Mouse (Mus musculus) liver, postnatal 0 days (tissue): ENCODE results near the gene Il34. TPM values are rescaled to one million over a fixed set of nuclear protein-coding genes. Genes with fewer than 3 reads are reported as not detected.

Experiments
- ATAC-seq: fragments of 200-750 bp; cut with Nextera tagmentation; 2 replicates; pipeline ENCODE4 v1.8.0; 2017; ENCODE audit warnings: mild to moderate bottlenecking, moderate library complexity
- DNase-seq: peaks from one replicate; pipeline ENCODE4 v3.0.0-alpha.2; 2016
- H3K27ac ChIP-seq: fragments of 300-500 bp; sonication (generic); 2 replicates; pipeline ENCODE4 v1.5.1; 2014; ENCODE audit warnings: antibody characterized with exemption, moderate library complexity, mild to moderate bottlenecking, low read depth
- H3K27me3 ChIP-seq: fragments of 300-500 bp; sonication (generic); 2 replicates; pipeline ENCODE4 v1.6.1; 2014; ENCODE audit warnings: low read length, control low read depth, mixed read lengths; ENCODE audit not compliant: insufficient read depth
- H3K36me3 ChIP-seq: fragments of 300-500 bp; sonication (generic); replicated peaks from 2 replicates; pipeline ENCODE4 v1.6.1; 2014; ENCODE audit warnings: mild to moderate bottlenecking, control low read depth, low read length, moderate library complexity, mixed read lengths; ENCODE audit not compliant: insufficient read depth
- H3K4me1 ChIP-seq: fragments of 300-500 bp; sonication (generic); 2 replicates; pipeline ENCODE4 v1.6.1; 2014; ENCODE audit warnings: antibody characterized with exemption, mild to moderate bottlenecking, control low read depth; ENCODE audit not compliant: insufficient read depth
- H3K4me2 ChIP-seq: fragments of 300-500 bp; sonication (generic); 2 replicates; pipeline ENCODE4 v1.6.1; 2014; ENCODE audit warnings: low read depth, mild to moderate bottlenecking, low read length, moderate library complexity, mixed read lengths
- H3K4me3 ChIP-seq: fragments of 300-500 bp; sonication (generic); 2 replicates; pipeline ENCODE4 v1.5.1; 2014; ENCODE audit warnings: low read depth, low read length
- H3K9ac ChIP-seq: fragments of 300-500 bp; sonication (generic); replicated peaks from 2 replicates; pipeline ENCODE4 v1.6.1; 2014; ENCODE audit warnings: mild to moderate bottlenecking, moderate library complexity
- H3K9me3 ChIP-seq: fragments of 300-500 bp; sonication (generic); 2 replicates; pipeline ENCODE4 v1.6.1; 2016; ENCODE audit warnings: mild to moderate bottlenecking, control low read depth, low read length, mixed read lengths
- CTCF ChIP-seq: sonication (generic); IDR thresholded peaks from 2 replicates; pipeline ENCODE4 v1.5.1; 2016; ENCODE audit warnings: antibody characterized with exemption, low read depth
- EP300 ChIP-seq: IDR thresholded peaks from 2 replicates; pipeline ENCODE4 v1.6.1; 2016; ENCODE audit warnings: antibody characterized with exemption, low read depth, mild to moderate bottlenecking
- WGBS: fragments of 180-500 bp; shearing (Covaris S2); extraction: QIAGEN DNeasy Blood & Tissue Kit; methylation state at CpG from one replicate; pipeline ENCODE4 v1.1.7; 2014; ENCODE audit not compliant: insufficient replicate concordance; 5-methylcytosine and 5-hydroxymethylcytosine counted together
- polyA plus RNA-seq: library from polyadenylated mRNA; unstranded; fragments of >200 nt; fragmentation: Nextera tagmentation; extraction: Ambion mirVana; gene quantifications from 2 replicates; pipeline ENCODE4 v1.2.1, GENCODE M21; 2015

The Il34 gene
- polyA plus RNA-seq, 1 experiment from 2014 or later, result 0.47 TPM

DNA sequence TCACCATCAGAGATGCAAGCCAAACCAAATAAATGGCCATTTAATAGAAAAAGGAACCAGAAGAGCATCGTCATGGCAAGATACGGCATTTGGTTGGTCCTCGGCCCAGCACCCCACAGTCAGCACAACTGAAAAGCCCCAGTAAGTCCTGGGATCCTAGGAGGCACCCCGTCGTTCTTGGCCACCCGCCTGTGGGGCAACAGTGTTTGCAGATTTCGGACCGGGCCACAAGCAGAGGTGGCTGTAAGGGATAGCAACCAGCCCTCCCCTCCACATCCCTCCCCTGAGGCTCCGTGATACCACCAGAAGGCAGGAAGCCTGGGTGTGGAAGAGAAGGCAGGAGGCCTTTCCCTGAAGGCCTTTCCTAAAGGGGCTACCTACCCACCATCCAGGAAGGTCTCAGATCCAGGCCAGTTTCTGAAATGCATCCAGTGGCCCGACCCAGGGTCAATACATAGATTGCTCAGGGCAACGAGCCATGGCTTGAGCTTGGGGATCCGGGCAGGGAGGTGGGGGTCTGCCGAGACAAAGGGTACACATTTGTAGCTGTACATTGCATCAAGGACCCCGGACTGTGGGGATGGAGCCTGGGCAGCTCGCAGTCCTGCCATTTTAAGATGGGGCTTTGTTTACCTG lies 63.8 kb downstream of the Il34 start:
- Histone ChIP-seq H3K4me1 (no peaks in the 10 kb centered on the region), H3K4me2 (no peak overlapping the region), H3K27ac (no peak overlapping the region), H3K9me3 (no peaks in the 10 kb centered on the region), H3K36me3 (no peaks in the 10 kb centered on the region), H3K27me3 (no peaks in the 10 kb centered on the region), H3K9ac (no peak overlapping the region), H3K4me3 (no peak overlapping the region)
- TF ChIP-seq EP300, result no peak
- no peak for TF ChIP-seq CTCF
- WGBS, result 69% methylated on average over 15 of the region's 15 CpGs
- ATAC-seq (no peak), DNase-seq (no peak)

DNA sequence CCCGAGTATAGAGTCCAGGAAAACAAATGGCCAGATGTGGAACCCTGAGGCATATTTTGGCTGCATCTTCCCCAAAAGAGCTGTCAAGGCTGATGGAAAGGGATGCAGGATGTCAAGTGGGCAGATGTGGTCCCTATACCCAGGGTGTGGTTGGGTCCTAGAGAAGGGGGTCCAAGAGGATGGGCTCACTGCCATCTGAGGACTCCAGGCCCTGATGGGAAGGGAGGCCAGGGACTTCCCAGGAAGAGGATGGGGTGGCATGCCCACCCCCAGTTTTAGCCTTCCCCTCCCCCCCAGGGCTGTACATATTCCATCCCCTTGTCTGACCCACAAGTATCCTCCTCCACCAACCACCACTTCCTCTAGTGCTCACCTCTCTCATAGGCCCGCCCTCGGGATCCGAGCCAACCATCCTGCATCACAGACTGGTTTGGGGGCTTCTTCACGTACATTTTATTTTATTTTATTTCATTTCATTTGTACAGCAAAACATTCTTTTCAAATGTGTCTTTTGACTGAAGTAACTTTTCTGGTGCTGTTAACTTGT lies 65.0 kb downstream of the Il34 start:
- Histone ChIP-seq H3K27ac (no peak overlapping the region), H3K9me3 (no peaks in the 10 kb centered on the region), H3K4me2 (no peak overlapping the region), H3K36me3 (no peaks in the 10 kb centered on the region), H3K27me3 (no peaks in the 10 kb centered on the region), H3K4me3 (no peak overlapping the region), H3K4me1 (no peaks in the 10 kb centered on the region), H3K9ac (no peak overlapping the region)
- no peak for DNase-seq
- no peak for TF ChIP-seq CTCF
- ATAC-seq, result no peak
- 69% methylated on average over 5 of the region's 5 CpGs for WGBS

DNA sequence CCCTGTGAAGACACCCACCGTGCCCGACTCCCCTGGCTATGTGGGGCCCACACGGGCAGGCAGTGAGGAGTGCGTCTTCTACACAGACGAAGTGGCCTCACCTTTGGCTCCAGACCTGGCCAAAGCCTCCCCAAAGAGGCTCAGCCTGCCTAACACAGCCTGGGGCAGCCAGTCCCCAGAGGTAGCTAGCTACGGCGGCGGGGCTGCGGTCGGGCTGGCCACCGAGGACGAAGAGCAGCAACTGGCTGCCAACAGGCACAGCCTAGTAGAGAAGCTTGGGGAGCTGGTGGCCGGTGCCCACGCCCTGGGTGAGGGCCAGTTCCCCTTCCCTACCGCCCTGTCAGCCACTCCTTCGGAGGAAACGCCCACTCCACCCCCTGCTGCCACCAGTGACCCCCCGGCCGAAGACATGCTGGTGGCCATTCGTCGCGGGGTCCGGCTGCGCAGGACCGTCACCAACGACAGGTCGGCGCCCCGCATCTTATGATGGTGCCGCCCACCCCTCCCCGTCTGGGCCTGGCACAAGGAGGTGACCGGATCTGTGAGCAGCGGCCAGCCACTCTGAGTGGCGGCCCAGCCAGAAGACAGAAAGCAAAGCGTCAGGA lies 67.0 kb downstream of the Il34 start:
- H3K9me3 ChIP-seq, result no peaks in the 10 kb centered on the region
- WGBS, result 88% methylated on average over 33 of the region's 35 CpGs
- no peak for DNase-seq
- ATAC-seq, result no peak
- H3K4me3 ChIP-seq, result no peak overlapping the region
- H3K36me3 ChIP-seq, result no peaks in the 10 kb centered on the region
- no peak overlapping the region for H3K9ac ChIP-seq
- no peaks in the 10 kb centered on the region for H3K4me1 ChIP-seq
- no peak overlapping the region for H3K4me2 ChIP-seq
- H3K27ac ChIP-seq, result no peak overlapping the region
- no peaks in the 10 kb centered on the region for H3K27me3 ChIP-seq
- no peak for TF ChIP-seq EP300
- TF ChIP-seq CTCF, result no peak

- H3K36me3 ChIP-seq, result no peaks in the 10 kb centered on the region
- H3K9ac ChIP-seq, result no peak overlapping the region
- H3K4me3 ChIP-seq, result no peak overlapping the region
- no peaks in the 10 kb centered on the region for H3K4me1 ChIP-seq
- TF ChIP-seq EP300 (no peak), CTCF (no peak)
- H3K4me2 ChIP-seq, result no peak overlapping the region
- no peaks in the 10 kb centered on the region for H3K9me3 ChIP-seq
- H3K27ac ChIP-seq, result no peak overlapping the region
- ATAC-seq (no peak), DNase-seq (no peak)
- 75% methylated on average over 8 of the region's 8 CpGs for WGBS
- H3K27me3 ChIP-seq, result no peaks in the 10 kb centered on the region
Observed at GRCm38 (mm10) chr8:110733036-110733435, 72.7 kb downstream of the Il34 start.

GRCm38 (mm10) chr8:110731346-110731859 lies 74.3 kb downstream of the Il34 start:
- ATAC-seq, result no peak

GRCm38 (mm10) chr8:110726893-110727292 lies 78.8 kb downstream of the Il34 start:
- TF ChIP-seq CTCF (peak; percentile 77), EP300 (no peak)
- Histone ChIP-seq H3K4me1 (peaks cover 6% of the 10 kb centered on the region; the same call in 1 of the 2 replicates), H3K36me3 (no peaks in the 10 kb centered on the region), H3K4me2 (no peak overlapping the region), H3K27me3 (peaks cover 7% of the 10 kb centered on the region; the same call in 1 of the 2 replicates), H3K27ac (no peak overlapping the region), H3K9me3 (no peaks in the 10 kb centered on the region), H3K9ac (no peak overlapping the region), H3K4me3 (no peak overlapping the region)
- no peak for ATAC-seq
- WGBS, result 12% methylated on average over 18 of the region's 18 CpGs
- DNase-seq, result peak; percentile 68

More at GRCm38 (mm10) chr8:110731346-110731859, 74.3 kb downstream of the Il34 start:
- no peak overlapping the region for H3K27ac ChIP-seq
- H3K4me3 ChIP-seq, result no peak overlapping the region
- H3K36me3 ChIP-seq, result no peaks in the 10 kb centered on the region
- DNase-seq, result no peak
- H3K4me2 ChIP-seq, result no peak overlapping the region
- H3K4me1 ChIP-seq, result no peaks in the 10 kb centered on the region
- WGBS, result 80% methylated on average over 8 of the region's 8 CpGs
- no peak overlapping the region for H3K9ac ChIP-seq
- TF ChIP-seq CTCF (no peak), EP300 (no peak)
- no peaks in the 10 kb centered on the region for H3K27me3 ChIP-seq
- no peaks in the 10 kb centered on the region for H3K9me3 ChIP-seq
